Mouse (Mus musculus) intestine, embryonic 15.5 days (tissue): ENCODE measurements at regions not wholly inside any gene's neighbourhood (a gene's known extent, or its start where the extent isn't known, plus 50 kb on each side); places are given as distances from the start of the nearest gene placed in this dataset.

Source experiments
- ATAC-seq: fragments of 200-750 bp; cut with Nextera tagmentation; 2 replicates; pipeline ENCODE4 v1.8.0; 2017; ENCODE audit warnings: moderate TSS enrichment, moderate library complexity
- H3K27ac ChIP-seq: fragments of 300-500 bp; sonication (generic); 2 replicates; pipeline ENCODE4 v1.5.1; 2015; ENCODE audit warnings: mild to moderate bottlenecking, inconsistent platforms
- H3K27me3 ChIP-seq: fragments of 300-500 bp; sonication (generic); replicated peaks from 2 replicates; pipeline ENCODE4 v1.6.1; 2015; ENCODE audit warnings: inconsistent platforms
- H3K36me3 ChIP-seq: fragments of 300-500 bp; sonication (generic); 2 replicates; pipeline ENCODE4 v1.6.1; 2015; ENCODE audit warnings: inconsistent platforms
- H3K4me1 ChIP-seq: fragments of 300-500 bp; sonication (generic); replicated peaks from 2 replicates; pipeline ENCODE4 v1.6.1; 2015; ENCODE audit warnings: inconsistent platforms
- H3K4me2 ChIP-seq: fragments of 300-500 bp; sonication (generic); replicated peaks from 2 replicates; pipeline ENCODE4 v1.6.1; 2015; ENCODE audit warnings: mild to moderate bottlenecking, inconsistent platforms
- H3K4me3 ChIP-seq: fragments of 300-500 bp; sonication (generic); replicated peaks from 2 replicates; pipeline ENCODE4 v1.5.1; 2015; ENCODE audit warnings: inconsistent platforms
- H3K9ac ChIP-seq: fragments of 300-500 bp; sonication (generic); 2 replicates; pipeline ENCODE4 v1.6.1; 2015; ENCODE audit warnings: inconsistent platforms
- H3K9me3 ChIP-seq: fragments of 300-500 bp; sonication (generic); 2 replicates; pipeline ENCODE4 v1.6.1; 2016; ENCODE audit warnings: inconsistent platforms
- WGBS: fragments of 180-500 bp; shearing (Covaris S2); methylation state at CpG from one replicate; pipeline ENCODE4 v1.1.7; 2015; 5-methylcytosine and 5-hydroxymethylcytosine counted together

- H3K9me3 ChIP-seq = no peaks in the 10 kb centered on the region
- ATAC-seq = no peak
- H3K9ac ChIP-seq = no peak overlapping the region
- no peak overlapping the region for H3K4me2 ChIP-seq
- H3K27ac ChIP-seq = no peak overlapping the region
- no peaks in the 10 kb centered on the region for H3K27me3 ChIP-seq
- WGBS = 40% methylated on average over 6 of the region's 6 CpGs
- H3K4me1 ChIP-seq = no peaks in the 10 kb centered on the region
- no peaks in the 10 kb centered on the region for H3K36me3 ChIP-seq
- no peak overlapping the region for H3K4me3 ChIP-seq
These were observed 356.3 kb upstream of the Lmcd1 start for GRCm38 (mm10) chr6:111917248-111917721.

- H3K27ac ChIP-seq = no peak overlapping the region
- no peak for ATAC-seq
- 55% methylated on average over 3 of the region's 3 CpGs for WGBS
These were observed 355.5 kb upstream of the Lmcd1 start for GRCm38 (mm10) chr6:111917868-111918597.

GRCm38 (mm10) chr6:111932596-111932995, 341.0 kb upstream of the Lmcd1 start:
- Histone ChIP-seq H3K36me3 (no peaks in the 10 kb centered on the region), H3K27me3 (no peaks in the 10 kb centered on the region), H3K27ac (no peak overlapping the region), H3K4me1 (no peaks in the 10 kb centered on the region), H3K4me3 (no peak overlapping the region), H3K9me3 (no peaks in the 10 kb centered on the region), H3K9ac (no peak overlapping the region), H3K4me2 (no peak overlapping the region)
- WGBS = 84% methylated on average over 2 of the region's 2 CpGs
- no peak for ATAC-seq

More at GRCm38 (mm10) chr6:111917868-111918597, 355.5 kb upstream of the Lmcd1 start:
- no peak overlapping the region for H3K4me2 ChIP-seq
- H3K27me3 ChIP-seq = no peaks in the 10 kb centered on the region
- H3K4me1 ChIP-seq = no peaks in the 10 kb centered on the region
- H3K9me3 ChIP-seq = no peaks in the 10 kb centered on the region
- no peak overlapping the region for H3K4me3 ChIP-seq
- H3K9ac ChIP-seq = no peak overlapping the region
- no peaks in the 10 kb centered on the region for H3K36me3 ChIP-seq

GRCm38 (mm10) chr6:111954401-111954800, 319.2 kb upstream of the Lmcd1 start:
- no peak overlapping the region for H3K4me3 ChIP-seq
- no peak for ATAC-seq
- no peak overlapping the region for H3K27ac ChIP-seq
- H3K9me3 ChIP-seq = no peaks in the 10 kb centered on the region
- H3K4me1 ChIP-seq = no peaks in the 10 kb centered on the region
- no peak overlapping the region for H3K4me2 ChIP-seq
- H3K9ac ChIP-seq = no peak overlapping the region
- H3K36me3 ChIP-seq = no peaks in the 10 kb centered on the region
- no peaks in the 10 kb centered on the region for H3K27me3 ChIP-seq
- WGBS = 91% methylated on average over 1 of the region's 1 CpGs

GRCm38 (mm10) chr6:111965766-111966165, 307.8 kb upstream of the Lmcd1 start:
- 73% methylated on average over 3 of the region's 3 CpGs for WGBS

GRCm38 (mm10) chr6:111985452-111985851, 288.1 kb upstream of the Lmcd1 start:
- H3K27ac ChIP-seq = no peak overlapping the region

More at GRCm38 (mm10) chr6:111965766-111966165, 307.8 kb upstream of the Lmcd1 start:
- no peak for ATAC-seq
- Histone ChIP-seq H3K4me1 (no peaks in the 10 kb centered on the region), H3K9ac (no peak overlapping the region), H3K9me3 (no peaks in the 10 kb centered on the region), H3K36me3 (no peaks in the 10 kb centered on the region), H3K4me3 (no peak overlapping the region), H3K27ac (no peak overlapping the region), H3K4me2 (no peak overlapping the region), H3K27me3 (no peaks in the 10 kb centered on the region)

GRCm38 (mm10) chr6:111995823-111996222, 277.7 kb upstream of the Lmcd1 start:
- Histone ChIP-seq H3K4me2 (no peak overlapping the region), H3K4me3 (no peak overlapping the region), H3K4me1 (no peaks in the 10 kb centered on the region), H3K9me3 (no peaks in the 10 kb centered on the region), H3K27me3 (no peaks in the 10 kb centered on the region), H3K36me3 (no peaks in the 10 kb centered on the region), H3K9ac (no peak overlapping the region), H3K27ac (no peak overlapping the region)
- WGBS = 75% methylated on average over 3 of the region's 3 CpGs
- ATAC-seq = no peak

More at GRCm38 (mm10) chr6:111985452-111985851, 288.1 kb upstream of the Lmcd1 start:
- H3K4me2 ChIP-seq = no peak overlapping the region
- H3K4me1 ChIP-seq = no peaks in the 10 kb centered on the region
- WGBS = 39% methylated on average over 1 of the region's 1 CpGs
- H3K36me3 ChIP-seq = no peaks in the 10 kb centered on the region
- no peak overlapping the region for H3K4me3 ChIP-seq
- H3K9ac ChIP-seq = no peak overlapping the region
- ATAC-seq = no peak
- no peaks in the 10 kb centered on the region for H3K27me3 ChIP-seq
- H3K9me3 ChIP-seq = no peaks in the 10 kb centered on the region

GRCm38 (mm10) chr6:112003784-112004471, 269.6 kb upstream of the Lmcd1 start:
- Histone ChIP-seq H3K4me1 (no peaks in the 10 kb centered on the region), H3K9ac (no peak overlapping the region), H3K36me3 (no peaks in the 10 kb centered on the region), H3K27ac (no peak overlapping the region), H3K9me3 (no peaks in the 10 kb centered on the region), H3K4me2 (no peak overlapping the region), H3K4me3 (no peak overlapping the region), H3K27me3 (no peaks in the 10 kb centered on the region)
- no peak for ATAC-seq
- WGBS = 90% methylated on average over 3 of the region's 3 CpGs

GRCm38 (mm10) chr6:112026261-112027205, 247.0 kb upstream of the Lmcd1 start:
- H3K27me3 ChIP-seq = no peaks in the 10 kb centered on the region
- no peak overlapping the region for H3K9ac ChIP-seq
- H3K9me3 ChIP-seq = no peaks in the 10 kb centered on the region
- no peaks in the 10 kb centered on the region for H3K4me1 ChIP-seq
- no peak overlapping the region for H3K4me2 ChIP-seq
- no peaks in the 10 kb centered on the region for H3K36me3 ChIP-seq
- 56% methylated on average over 1 of the region's 1 CpGs for WGBS
- H3K27ac ChIP-seq = no peak overlapping the region
- ATAC-seq = no peak
- no peak overlapping the region for H3K4me3 ChIP-seq

- Histone ChIP-seq H3K36me3 (no peaks in the 10 kb centered on the region), H3K27me3 (no peaks in the 10 kb centered on the region), H3K4me1 (no peaks in the 10 kb centered on the region), H3K9ac (no peak overlapping the region), H3K4me3 (no peak overlapping the region), H3K9me3 (no peaks in the 10 kb centered on the region), H3K27ac (no peak overlapping the region), H3K4me2 (no peak overlapping the region)
- WGBS = 86% methylated on average over 6 of the region's 6 CpGs
- no peak for ATAC-seq
These were observed 222.9 kb upstream of the Lmcd1 start for GRCm38 (mm10) chr6:112050548-112051184.

GRCm38 (mm10) chr6:112052193-112052592, 221.4 kb upstream of the Lmcd1 start:
- no peak for ATAC-seq
- no peak overlapping the region for H3K4me3 ChIP-seq
- H3K4me2 ChIP-seq = no peak overlapping the region
- H3K27ac ChIP-seq = no peak overlapping the region
- WGBS = 90% methylated on average over 6 of the region's 6 CpGs
- no peaks in the 10 kb centered on the region for H3K9me3 ChIP-seq
- H3K27me3 ChIP-seq = no peaks in the 10 kb centered on the region
- H3K4me1 ChIP-seq = no peaks in the 10 kb centered on the region
- no peaks in the 10 kb centered on the region for H3K36me3 ChIP-seq
- no peak overlapping the region for H3K9ac ChIP-seq
